Mouse (Mus musculus) MEL (cell line): Measurements from ENCODE around the gene Cnn3. TPM values are rescaled to one million over a fixed set of nuclear protein-coding genes. Genes with fewer than 3 reads are reported as not detected.

Source experiments
- DNase-seq: peaks from one replicate; pipeline ENCODE4 v3.0.0; 2011; ENCODE audit warnings: low read depth, low spot score
- H3K27ac ChIP-seq: 2 replicates; pipeline ENCODE4 v1.5.1; 2012; ENCODE audit warnings: low read depth, mild to moderate bottlenecking, control low read depth, low read length, moderate library complexity; ENCODE audit not compliant: control insufficient read depth
- H3K27me3 ChIP-seq, 2 experiments: fragments of 150-350 bp in 1 of 2; sonication (generic) in 1 of 2; 2 replicates each; pipeline ENCODE4 v1.6.1; 2012; ENCODE audit warnings: low read length in 2 of 2, mild to moderate bottlenecking in 2 of 2, improper control_type of control experiment in 1 of 2, moderate library complexity in 1 of 2; ENCODE audit not compliant: insufficient read depth in 2 of 2, control insufficient read depth in 1 of 2
- H3K36me3 ChIP-seq, 2 experiments: 2 replicates each; pipeline ENCODE4 v1.6.1; 2012 to 2014; ENCODE audit warnings: low read length in 2 of 2, improper control_type of control experiment in 1 of 2, inconsistent platforms in 1 of 2, mild to moderate bottlenecking in 1 of 2; ENCODE audit not compliant: insufficient read depth in 2 of 2, control insufficient read depth in 1 of 2
- H3K4me1 ChIP-seq, 2 experiments: fragments of 150-350 bp in 1 of 2; sonication (generic) in 1 of 2; 2 replicates each; pipeline ENCODE4 v1.6.1; 2012; ENCODE audit warnings: low read length in 2 of 2, improper control_type of control experiment in 1 of 2, mild to moderate bottlenecking in 1 of 2; ENCODE audit not compliant: insufficient read depth in 2 of 2, control insufficient read depth in 1 of 2
- H3K4me3 ChIP-seq, 2 experiments: fragments of 150-350 bp in 1 of 2; sonication (generic) in 1 of 2; 2 replicates each; pipeline ENCODE4 v1.5.1; 2012; ENCODE audit warnings: low read depth in 2 of 2, low read length in 2 of 2, mild to moderate bottlenecking in 2 of 2, moderate library complexity in 2 of 2, control low read depth in 1 of 2, improper control_type of control experiment in 1 of 2; ENCODE audit not compliant: control insufficient read depth in 1 of 2, insufficient read depth in 1 of 2
- H3K79me2 ChIP-seq: 2 replicates; pipeline ENCODE4 v1.6.1; 2012; ENCODE audit warnings: mild to moderate bottlenecking, low read length, moderate library complexity; ENCODE audit not compliant: control insufficient read depth, poor library complexity, insufficient read depth
- H3K9ac ChIP-seq: 2 replicates; pipeline ENCODE4 v1.6.1; 2012; ENCODE audit warnings: low read depth, mild to moderate bottlenecking, control low read depth, low read length, moderate library complexity; ENCODE audit not compliant: control insufficient read depth, poor library complexity, severe bottlenecking
- H3K9me3 ChIP-seq: fragments of 150-350 bp; sonication (generic); replicated peaks from 2 replicates; pipeline ENCODE4 v1.6.1; 2012; ENCODE audit warnings: mild to moderate bottlenecking, low read length, improper control_type of control experiment, moderate library complexity; ENCODE audit not compliant: insufficient read depth
- CHD1 ChIP-seq: IDR thresholded peaks from 2 replicates; pipeline ENCODE4 v1.6.1; 2012; ENCODE audit warnings: low read depth, mild to moderate bottlenecking, inconsistent platforms, low read length, improper control_type of control experiment
- E2F4 ChIP-seq: IDR thresholded peaks from 2 replicates; pipeline ENCODE4 v1.6.1; 2011; ENCODE audit warnings: low read depth, low read length, improper control_type of control experiment, borderline replicate concordance
- EP300 ChIP-seq, 2 experiments: IDR thresholded peaks; 2 replicates each; pipeline ENCODE4 v1.6.1; 2011; ENCODE audit warnings: improper control_type of control experiment in 2 of 2, low read length in 2 of 2, low read depth in 1 of 2, mild to moderate bottlenecking in 1 of 2
- ETS1 ChIP-seq: IDR thresholded peaks from 2 replicates; pipeline ENCODE4 v1.6.1; 2012; ENCODE audit warnings: low read depth, mild to moderate bottlenecking, inconsistent platforms, low read length, improper control_type of control experiment, moderate library complexity
- GATA1 ChIP-seq: IDR thresholded peaks from 2 replicates; pipeline ENCODE4 v1.6.1; 2011; ENCODE audit warnings: low read depth, low read length, improper control_type of control experiment
- KAT2A ChIP-seq: conservative IDR thresholded peaks from 2 replicates; pipeline ENCODE4 v1.6.1; 2012; ENCODE audit warnings: low read depth, low read length, improper control_type of control experiment, inconsistent platforms
- MAX ChIP-seq: IDR thresholded peaks from 2 replicates; pipeline ENCODE4 v1.6.1; 2011; ENCODE audit warnings: low read length, improper control_type of control experiment
- MAZ ChIP-seq: IDR thresholded peaks from 2 replicates; pipeline ENCODE4 v1.6.1; 2012; ENCODE audit warnings: low read depth, mild to moderate bottlenecking, inconsistent platforms, low read length, improper control_type of control experiment
- MEF2A ChIP-seq: IDR thresholded peaks from 2 replicates; pipeline ENCODE4 v1.6.1; 2014; ENCODE audit warnings: low read depth, mild to moderate bottlenecking, inconsistent platforms, low read length, improper control_type of control experiment; ENCODE audit not compliant: poor library complexity, insufficient replicate concordance, severe bottlenecking; ENCODE audit errors: extremely low read depth
- MXI1 ChIP-seq: IDR thresholded peaks from 2 replicates; pipeline ENCODE4 v1.6.1; 2011; ENCODE audit warnings: mild to moderate bottlenecking, low read depth, low read length, improper control_type of control experiment
- MYB ChIP-seq: IDR thresholded peaks from 2 replicates; pipeline ENCODE4 v1.6.1; 2011; ENCODE audit warnings: mild to moderate bottlenecking, low read depth, low read length, improper control_type of control experiment
- MYC ChIP-seq: IDR thresholded peaks from 2 replicates; pipeline ENCODE4 v1.6.1; 2011; ENCODE audit warnings: low read depth, mild to moderate bottlenecking, low read length, improper control_type of control experiment, moderate library complexity
- NELFE ChIP-seq: IDR thresholded peaks from 2 replicates; pipeline ENCODE4 v1.6.1; 2011; ENCODE audit warnings: low read depth, low read length, improper control_type of control experiment
- NRF1 ChIP-seq: IDR thresholded peaks from 2 replicates; pipeline ENCODE4 v1.6.1; 2014; ENCODE audit warnings: low read depth, mild to moderate bottlenecking, inconsistent platforms, low read length, improper control_type of control experiment, moderate library complexity; ENCODE audit not compliant: poor library complexity, insufficient read depth, severe bottlenecking
- POLR2A ChIP-seq, 2 experiments: IDR thresholded peaks; 2 replicates each; pipeline ENCODE4 v1.6.1; 2011 to 2012; ENCODE audit warnings: low read length in 2 of 2, mild to moderate bottlenecking in 2 of 2, control low read depth in 1 of 2, improper control_type of control experiment in 1 of 2, low read depth in 1 of 2, moderate library complexity in 1 of 2; ENCODE audit not compliant: control insufficient read depth in 1 of 2, insufficient read depth in 1 of 2, poor library complexity in 1 of 2
- POLR2AphosphoS2 ChIP-seq: IDR thresholded peaks from 2 replicates; pipeline ENCODE4 v1.6.1; 2011; ENCODE audit warnings: low read length, improper control_type of control experiment
- RAD21 ChIP-seq: IDR thresholded peaks from 2 replicates; pipeline ENCODE4 v1.6.1; 2011; ENCODE audit warnings: mild to moderate bottlenecking, low read depth, low read length, improper control_type of control experiment
- SIN3A ChIP-seq: IDR thresholded peaks from 2 replicates; pipeline ENCODE4 v1.6.1; 2012; ENCODE audit warnings: low read length, improper control_type of control experiment, inconsistent platforms
- TAL1 ChIP-seq: IDR thresholded peaks from 2 replicates; pipeline ENCODE4 v1.6.1; 2012; ENCODE audit warnings: mild to moderate bottlenecking, inconsistent platforms, low read length, moderate library complexity, mixed read lengths
- UBTF ChIP-seq: IDR thresholded peaks from 2 replicates; pipeline ENCODE4 v1.6.1; 2012; ENCODE audit warnings: low read depth, mild to moderate bottlenecking, inconsistent platforms, low read length, improper control_type of control experiment, moderate library complexity, borderline replicate concordance; ENCODE audit not compliant: insufficient read depth
- USF1 ChIP-seq: IDR thresholded peaks from 2 replicates; pipeline ENCODE4 v1.6.1; 2014; ENCODE audit warnings: low read depth, mild to moderate bottlenecking, inconsistent platforms, low read length, improper control_type of control experiment, moderate library complexity
- USF2 ChIP-seq, 2 experiments: IDR thresholded peaks; 2 replicates each; pipeline ENCODE4 v1.6.1; 2011 to 2012; ENCODE audit warnings: improper control_type of control experiment in 2 of 2, low read length in 2 of 2, borderline replicate concordance in 1 of 2, inconsistent platforms in 1 of 2, low read depth in 1 of 2, mild to moderate bottlenecking in 1 of 2; ENCODE audit not compliant: insufficient read depth in 1 of 2
- ZC3H11A ChIP-seq: IDR thresholded peaks from 2 replicates; pipeline ENCODE4 v1.6.1; 2012; ENCODE audit warnings: low read depth, mild to moderate bottlenecking, inconsistent platforms, low read length, improper control_type of control experiment
- ZNF384 ChIP-seq: IDR thresholded peaks from 2 replicates; pipeline ENCODE4 v1.6.1; 2012; ENCODE audit warnings: low read depth, mild to moderate bottlenecking, inconsistent platforms, low read length, improper control_type of control experiment
- polyA plus RNA-seq, 2 experiments: library from polyadenylated mRNA; stranded (reverse) in 1 of 2; unstranded in 1 of 2; fragments of >175 nt in 1 of 2; fragments of >200 nt in 1 of 2; gene quantifications; 2 replicates each; pipeline versions ENCODE4 v1.2.1 to v1.2.4; 2012; ENCODE audit warnings: low replicate concordance in 2 of 2, low read depth in 1 of 2; ENCODE audit not compliant: insufficient read length in 2 of 2, insufficient read depth in 1 of 2, missing spikeins in 1 of 2
- total RNA-seq: library from RNA; depleted of rRNA; stranded (reverse); fragments of 300-350 nt; gene quantifications from 2 replicates; pipeline ENCODE4 v1.2.3, GENCODE M21; 2012

The Cnn3 gene
- total and polyA plus RNA-seq, 3 experiments = not detected

DNA sequence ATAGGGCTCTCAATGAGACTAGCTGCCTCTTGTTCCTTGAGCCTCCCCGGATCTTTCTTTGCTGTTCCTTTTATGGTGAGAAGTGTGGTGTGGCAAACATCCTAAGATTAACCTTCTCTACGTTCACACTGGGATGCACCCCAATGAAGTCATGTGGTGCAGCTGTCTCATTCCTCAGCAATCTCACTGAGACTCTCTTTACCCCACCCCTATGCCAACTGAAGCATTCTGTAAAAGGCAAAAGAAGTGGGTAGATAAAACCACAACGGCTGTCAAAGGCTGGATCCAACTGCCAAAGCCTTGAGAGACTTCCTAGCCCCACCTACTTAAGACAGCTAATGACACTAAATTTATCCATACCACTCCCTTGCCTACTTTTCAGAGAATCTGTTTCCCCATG, 48.4 kb downstream of the Cnn3 start:
- Histone ChIP-seq H3K4me3 (peak overlapping the region in 1 of 2 experiments; percentile 26; a peak in 2 of 4 replicates), H3K4me1 (peaks cover 9 to 12% of the 10 kb centered on the region in 2 experiments), H3K9ac (no peak overlapping the region), H3K79me2 (no peaks in the 10 kb centered on the region), H3K27ac (peak overlapping the region; percentile 72), H3K9me3 (no peaks in the 10 kb centered on the region), H3K36me3 (peaks cover 0 to 9% of the 10 kb centered on the region in 2 experiments; a peak in 2 of 4 replicates), H3K27me3 (no peaks in the 10 kb centered on the region)
- TF ChIP-seq USF1 (peak; percentile 78), ETS1 (peak; percentile 85), MYC (no peak), MXI1 (peak; percentile 62), MYB (peak; percentile 87), POLR2A (IDR thresholded peaks at IDR 0.05; ENCODE audit: control insufficient read depth in 1 of 2, insufficient read depth in 1 of 2, low read depth in 1 of 2, low read length in 2 of 2, poor library complexity in 1 of 2) (peak in 1 of 2 experiments; percentile 34; a peak in 1 of 4 replicates), MAX (peak; percentile 54; the same call in 1 of the 2 replicates), ZNF384 (no peak), POLR2AphosphoS2 (no peak), NELFE (peak; percentile 49), SIN3A (peak; percentile 64), EP300 (IDR thresholded peaks at IDR 0.05; ENCODE audit: low read depth in 1 of 2, low read length in 2 of 2) (peak; percentile 32 to 77; a peak in 3 of 4 replicates)
- DNase-seq = peak; percentile 68

DNA sequence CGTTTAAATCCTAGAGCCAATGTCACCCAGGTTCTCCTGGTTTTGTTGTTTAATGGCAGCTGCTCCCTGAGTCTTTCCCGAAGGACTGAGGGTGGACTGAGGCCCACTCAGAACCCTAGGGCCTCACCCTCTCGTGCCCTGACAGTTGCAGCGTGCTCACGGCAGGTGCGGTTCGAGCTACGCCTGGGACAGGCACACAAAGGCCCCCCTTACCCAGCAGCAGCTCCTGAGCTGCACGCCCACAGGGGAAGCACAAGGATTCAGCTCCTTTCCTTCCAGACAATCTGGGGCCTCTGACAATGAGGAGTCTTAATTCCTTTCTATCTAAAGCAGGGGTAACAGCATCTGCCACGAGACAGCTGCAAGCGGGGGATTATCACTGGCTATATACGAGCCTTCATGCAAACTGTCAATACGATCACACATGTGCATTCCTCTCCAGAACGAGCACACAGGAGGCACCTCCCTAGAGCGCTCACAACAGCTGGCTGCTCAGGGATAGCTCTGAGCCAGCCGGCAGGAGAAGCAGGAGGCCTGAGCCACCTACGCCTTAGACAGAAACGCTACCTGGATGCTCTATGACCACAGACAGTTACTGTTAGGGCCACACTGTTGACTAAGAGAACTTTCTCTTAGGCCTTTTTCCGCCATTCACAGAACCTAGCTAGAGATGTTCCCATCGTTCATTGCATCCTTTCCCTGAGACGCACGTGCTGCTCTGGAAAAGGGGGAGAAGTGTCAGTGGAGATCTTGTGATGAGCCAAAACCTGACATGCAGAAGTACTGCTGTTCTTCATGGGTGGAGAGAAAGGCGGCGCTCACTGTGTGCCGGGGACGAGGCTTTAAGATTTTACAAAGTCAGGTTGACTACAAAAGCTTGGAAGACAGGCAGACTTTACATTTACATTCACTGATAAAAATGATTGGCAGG, 54.0 kb downstream of the Cnn3 start:
- Histone ChIP-seq H3K27me3 (no peaks in the 10 kb centered on the region), H3K27ac (no peak overlapping the region), H3K9me3 (no peaks in the 10 kb centered on the region), H3K79me2 (no peaks in the 10 kb centered on the region), H3K36me3 (peaks cover 0 to 6% of the 10 kb centered on the region in 2 experiments; a peak in 1 of 4 replicates), H3K4me3 (no peak overlapping the region), H3K9ac (no peak overlapping the region), H3K4me1 (peaks cover 4 to 8% of the 10 kb centered on the region in 2 experiments)
- no peak for TF ChIP-seq ETS1
- no peak for TF ChIP-seq GATA1
- TF ChIP-seq TAL1 = no peak
- TF ChIP-seq USF2 (IDR thresholded peaks at IDR 0.05; ENCODE audit: borderline replicate concordance in 1 of 2, insufficient read depth in 1 of 2, low read depth in 1 of 2, low read length in 2 of 2) = no peak
- no peak for TF ChIP-seq NELFE
- no peak for TF ChIP-seq NRF1
- TF ChIP-seq CHD1 = no peak
- TF ChIP-seq ZNF384 = no peak
- no peak for TF ChIP-seq UBTF
- no peak for TF ChIP-seq E2F4
- TF ChIP-seq ZC3H11A = no peak
- TF ChIP-seq RAD21 = no peak
- no peak for TF ChIP-seq KAT2A
- no peak for TF ChIP-seq MAZ
- TF ChIP-seq MEF2A = no peak
- no peak for DNase-seq
